Mouse (Mus musculus) megakaryocyte, embryonic 14.5 days (primary cell): ENCODE measurements around the gene Zfp961. TPM values are rescaled to one million over a fixed set of nuclear protein-coding genes. Genes with fewer than 3 reads are reported as not detected.
"Not testable (repeated sequence)": the region's sequence is repeated elsewhere in the genome, so short reads cannot be mapped to it uniquely, and the experiment has no call there.

Experiments used
- H3K27me3 ChIP-seq: replicated peaks from 2 replicates; pipeline ENCODE3; 2012; ENCODE audit warnings: inconsistent platforms
- H3K36me3 ChIP-seq: replicated peaks from 2 replicates; pipeline ENCODE3; 2012; ENCODE audit warnings: low read length, inconsistent platforms, mixed read lengths
- H3K4me1 ChIP-seq: 2 replicates; pipeline ENCODE4 v1.6.1; 2012; ENCODE audit warnings: inconsistent platforms
- H3K4me3 ChIP-seq: replicated peaks from 2 replicates; pipeline ENCODE3; 2012; ENCODE audit warnings: moderate library complexity, mild to moderate bottlenecking, inconsistent platforms
- H3K9me3 ChIP-seq: 2 replicates; pipeline ENCODE4 v1.6.1; 2012; ENCODE audit warnings: inconsistent platforms
- FLI1 ChIP-seq: IDR thresholded peaks from 2 replicates; pipeline ENCODE4 v1.6.1; 2012; ENCODE audit warnings: low read length, inconsistent platforms, mixed read lengths
- GATA1 ChIP-seq: IDR thresholded peaks from 3 replicates; pipeline ENCODE4 v1.6.1; 2012; ENCODE audit warnings: mixed read lengths, low read length, inconsistent platforms, borderline replicate concordance
- polyA plus RNA-seq: library from polyadenylated mRNA; stranded (reverse); fragments of >175 nt; gene quantifications from 2 replicates; pipeline ENCODE4 v1.2.3, GENCODE M21; 2012; ENCODE audit warnings: low replicate concordance; ENCODE audit not compliant: insufficient read depth

The Zfp961 gene
- polyA plus RNA-seq, 1 experiment, result 0.17 TPM

DNA sequence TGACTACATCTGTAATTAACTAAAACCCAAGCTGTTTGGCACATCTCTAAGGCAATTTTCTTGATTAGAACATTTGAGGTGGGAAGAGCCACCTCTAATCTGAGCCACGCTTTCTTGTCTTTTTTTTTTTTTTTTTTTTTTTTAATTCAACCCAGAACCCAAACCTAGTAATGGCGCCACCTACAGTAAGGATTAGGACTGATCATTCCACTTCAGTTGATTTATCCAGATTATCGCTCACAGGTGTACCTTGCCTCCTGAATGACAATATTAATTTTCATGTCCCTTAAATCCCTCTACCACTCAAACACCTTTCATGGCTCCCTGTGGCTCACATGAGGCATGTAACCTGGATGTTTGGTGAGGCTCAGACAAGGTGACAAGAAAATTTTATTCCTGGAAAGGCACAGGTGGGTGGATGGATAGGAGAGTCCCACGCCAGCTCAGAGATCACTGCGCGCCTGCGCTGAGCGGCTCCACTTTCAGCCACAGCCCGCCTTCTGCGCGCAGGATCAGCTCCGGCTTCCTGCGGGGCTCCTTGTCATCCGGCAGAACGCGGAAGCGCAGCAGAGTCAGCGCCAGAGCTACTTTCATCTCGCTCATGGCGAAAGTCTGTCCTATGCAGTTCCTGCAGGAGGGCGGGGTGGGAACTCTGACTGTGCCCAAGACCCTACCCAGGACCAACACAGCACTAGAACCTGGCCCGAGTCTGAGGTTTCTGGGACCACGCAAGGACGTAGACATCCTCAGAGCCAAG, 37.5 kb downstream of the Zfp961 start:
- peaks cover 14% of the 10 kb centered on the region for H3K9me3 ChIP-seq
- H3K36me3 ChIP-seq, result no peaks in the 10 kb centered on the region
- TF ChIP-seq FLI1 (no peak), GATA1 (no peak)
- peak overlapping the region; percentile 83 for H3K4me3 ChIP-seq
- H3K4me1 ChIP-seq, result peaks cover 5% of the 10 kb centered on the region; the same call in 1 of the 2 replicates
- peaks cover 18% of the 10 kb centered on the region for H3K27me3 ChIP-seq

DNA sequence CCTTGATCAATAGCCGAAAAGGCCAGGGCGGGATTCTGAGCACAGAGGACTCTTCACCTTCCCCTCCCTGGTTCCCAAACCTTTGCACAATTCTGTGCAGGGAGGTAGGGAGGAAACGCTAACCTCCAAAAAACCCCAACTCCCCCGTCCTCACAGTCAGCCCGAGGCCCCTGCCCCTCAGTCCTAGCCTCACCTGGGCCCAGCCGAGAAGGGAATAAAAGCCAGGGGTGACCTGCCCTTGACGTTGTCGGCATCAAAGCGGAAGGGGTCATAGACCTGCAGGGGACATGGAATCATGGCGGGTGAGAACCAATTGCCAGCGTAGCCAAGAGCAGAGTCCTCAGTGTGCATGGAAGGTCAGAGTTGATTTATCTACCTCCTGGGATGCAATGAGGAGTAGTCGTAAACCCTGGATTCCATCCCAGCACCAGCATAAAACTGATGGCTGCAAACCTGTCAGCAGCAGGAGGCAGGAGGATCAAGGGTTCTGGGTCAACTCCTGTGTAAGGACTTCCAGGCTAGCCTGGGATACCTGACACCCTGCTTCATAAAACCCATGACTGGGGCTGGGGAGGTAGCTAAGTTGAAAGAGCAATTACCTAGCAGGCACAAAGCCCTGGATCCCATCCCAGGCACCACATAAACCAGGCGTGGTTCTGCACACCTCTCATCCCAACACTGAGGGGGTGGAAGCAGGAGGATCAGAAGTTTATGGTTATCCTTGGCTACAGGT, 38.2 kb downstream of the Zfp961 start:
- H3K36me3 ChIP-seq, result no peaks in the 10 kb centered on the region
- TF ChIP-seq FLI1 (no peak), GATA1 (no peak)
- H3K27me3 ChIP-seq, result peaks cover 18% of the 10 kb centered on the region
- peaks cover 5% of the 10 kb centered on the region; the same call in 1 of the 2 replicates for H3K4me1 ChIP-seq
- peaks cover 14% of the 10 kb centered on the region for H3K9me3 ChIP-seq
- H3K4me3 ChIP-seq, result peak overlapping the region; percentile 83

DNA sequence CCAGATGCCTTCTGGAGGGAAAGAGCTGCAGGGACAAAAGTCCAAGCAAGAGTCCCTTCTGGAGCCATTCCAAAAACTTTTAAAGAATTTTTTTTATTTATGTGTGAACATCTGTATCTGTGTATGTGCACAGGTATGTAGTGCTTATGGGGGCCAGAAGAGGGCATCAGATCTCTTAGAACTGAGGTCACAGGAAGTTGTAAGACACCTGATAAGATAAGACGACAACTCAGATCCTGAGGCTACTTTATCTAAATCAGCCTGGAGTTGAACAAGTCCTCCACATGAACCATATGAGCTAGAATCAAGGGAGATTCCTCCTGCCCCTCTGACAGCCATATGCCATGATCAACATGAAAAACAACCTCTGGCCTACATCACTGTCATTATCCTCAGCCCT, 48.6 kb downstream of the Zfp961 start:
- peaks cover 6% of the 10 kb centered on the region for H3K4me1 ChIP-seq
- H3K9me3 ChIP-seq, result peaks cover 32% of the 10 kb centered on the region
- no peaks in the 10 kb centered on the region for H3K36me3 ChIP-seq
- TF ChIP-seq GATA1, result no peak
- TF ChIP-seq FLI1, result no peak
- no peak overlapping the region for H3K4me3 ChIP-seq
- H3K27me3 ChIP-seq, result peaks cover 22% of the 10 kb centered on the region

GRCm38 (mm10) chr8:72000223-72000622, 49.4 kb downstream of the Zfp961 start:
- TF ChIP-seq FLI1 (no peak), GATA1 (no peak)

DNA sequence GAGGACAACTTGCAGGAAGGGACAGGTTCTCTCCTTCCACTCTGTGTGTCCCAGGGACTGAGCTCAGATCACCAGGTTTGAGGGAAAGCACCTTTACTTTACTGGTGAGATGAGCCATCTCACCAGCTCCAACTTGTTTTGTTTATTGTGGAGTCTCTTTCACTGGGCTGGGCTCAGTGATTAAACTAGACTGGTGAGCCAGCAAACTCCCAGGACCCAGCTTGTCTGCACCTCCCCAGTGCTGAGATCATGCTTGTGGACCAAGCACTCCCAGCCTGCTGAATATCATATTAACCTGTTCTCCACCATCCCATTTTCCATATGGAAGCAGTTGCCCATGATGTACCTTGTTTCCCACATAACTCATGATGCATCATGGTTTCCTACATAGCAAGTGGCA, 52.1 kb downstream of the Zfp961 start:
- Histone ChIP-seq H3K4me3 (no peak overlapping the region), H3K9me3 (peaks cover 30% of the 10 kb centered on the region), H3K27me3 (peaks cover 13% of the 10 kb centered on the region), H3K4me1 (peaks cover 4% of the 10 kb centered on the region; the same call in 1 of the 2 replicates), H3K36me3 (no peaks in the 10 kb centered on the region)
- TF ChIP-seq GATA1 (no peak), FLI1 (no peak)

More at GRCm38 (mm10) chr8:72000223-72000622, 49.4 kb downstream of the Zfp961 start:
- Histone ChIP-seq H3K4me3 (no peak overlapping the region), H3K9me3 (peaks cover 32% of the 10 kb centered on the region), H3K27me3 (peaks cover 17% of the 10 kb centered on the region), H3K36me3 (no peaks in the 10 kb centered on the region), H3K4me1 (peaks cover 6% of the 10 kb centered on the region)

DNA sequence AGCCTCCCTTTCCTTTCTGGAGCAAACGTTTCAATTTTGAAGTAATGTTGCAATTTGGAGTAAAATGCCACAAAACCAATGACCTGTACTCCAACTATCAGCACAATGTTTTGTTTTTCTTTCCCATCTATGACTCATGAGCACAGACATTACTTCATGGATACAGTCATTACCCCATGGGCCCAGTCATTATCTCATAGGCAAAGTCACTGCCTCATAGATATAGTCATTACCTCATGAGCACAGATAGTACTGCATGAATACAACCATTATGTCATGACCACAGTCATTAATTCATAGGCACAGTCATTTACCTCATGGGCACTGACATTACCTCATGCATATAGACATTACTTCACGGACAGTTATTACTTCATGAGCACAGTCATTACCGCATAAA, 55.1 kb downstream of the Zfp961 start:
- H3K4me3 ChIP-seq, result no peak overlapping the region
- H3K27me3 ChIP-seq, result peaks cover 7% of the 10 kb centered on the region
- H3K4me1 ChIP-seq, result peaks cover 4% of the 10 kb centered on the region; the same call in 1 of the 2 replicates
- H3K9me3 ChIP-seq, result peaks cover 12% of the 10 kb centered on the region
- no peak for TF ChIP-seq FLI1
- no peaks in the 10 kb centered on the region for H3K36me3 ChIP-seq

- Histone ChIP-seq H3K4me3 (no peak overlapping the region), H3K36me3 (no peaks in the 10 kb centered on the region), H3K27me3 (peaks cover 4% of the 10 kb centered on the region), H3K9me3 (peaks cover 9% of the 10 kb centered on the region), H3K4me1 (peaks cover 4% of the 10 kb centered on the region; the same call in 1 of the 2 replicates)
- TF ChIP-seq GATA1, result no peak
- no peak for TF ChIP-seq FLI1
Measured at GRCm38 (mm10) chr8:72006763-72007162, 55.9 kb downstream of the Zfp961 start.

DNA sequence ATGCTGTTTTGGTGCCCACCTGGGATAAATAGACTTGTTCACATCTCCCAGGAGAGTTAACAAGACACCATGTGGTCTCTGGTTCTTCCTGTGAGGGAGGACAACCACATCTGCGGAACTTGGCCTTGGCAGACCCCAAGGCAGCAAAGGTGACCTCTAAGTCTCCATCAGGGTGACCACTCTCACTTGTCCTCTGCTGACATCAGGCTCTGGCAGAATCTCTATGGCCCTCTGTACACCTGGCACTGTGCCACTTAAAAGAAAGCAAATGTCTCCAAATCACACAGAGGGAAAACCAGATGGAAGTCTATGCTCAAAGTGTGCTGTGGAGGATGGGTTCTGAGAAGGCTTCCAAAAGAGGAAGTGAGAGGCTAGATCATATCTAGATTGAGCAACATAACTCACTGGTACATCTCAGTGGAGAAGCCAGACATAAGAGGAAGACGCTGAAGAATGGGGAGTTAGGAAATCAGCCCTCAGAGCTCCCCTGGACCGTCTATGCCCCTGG, 57.4 kb downstream of the Zfp961 start:
- TF ChIP-seq GATA1 (no peak), FLI1 (no peak)
- no peak overlapping the region for H3K4me3 ChIP-seq
- H3K36me3 ChIP-seq, result no peaks in the 10 kb centered on the region
- no peaks in the 10 kb centered on the region for H3K4me1 ChIP-seq
- peaks cover 9% of the 10 kb centered on the region for H3K9me3 ChIP-seq
- peaks cover under 1% of the 10 kb centered on the region for H3K27me3 ChIP-seq

GRCm38 (mm10) chr8:72009473-72009872, 58.6 kb downstream of the Zfp961 start, which contains the start of gene Cyp4f18:
Gene Cyp4f18, minus strand, starts transcription at chr8:72009626.
- H3K4me1 ChIP-seq, result no peaks in the 10 kb centered on the region
- H3K9me3 ChIP-seq, result peaks cover 9% of the 10 kb centered on the region
- peak within 1 kb of the TSS; percentile 29 for H3K4me3 ChIP-seq
- no peak for TF ChIP-seq GATA1
- H3K36me3 ChIP-seq, result no peaks in the 10 kb centered on the region
- no peaks in the 10 kb centered on the region for H3K27me3 ChIP-seq

DNA sequence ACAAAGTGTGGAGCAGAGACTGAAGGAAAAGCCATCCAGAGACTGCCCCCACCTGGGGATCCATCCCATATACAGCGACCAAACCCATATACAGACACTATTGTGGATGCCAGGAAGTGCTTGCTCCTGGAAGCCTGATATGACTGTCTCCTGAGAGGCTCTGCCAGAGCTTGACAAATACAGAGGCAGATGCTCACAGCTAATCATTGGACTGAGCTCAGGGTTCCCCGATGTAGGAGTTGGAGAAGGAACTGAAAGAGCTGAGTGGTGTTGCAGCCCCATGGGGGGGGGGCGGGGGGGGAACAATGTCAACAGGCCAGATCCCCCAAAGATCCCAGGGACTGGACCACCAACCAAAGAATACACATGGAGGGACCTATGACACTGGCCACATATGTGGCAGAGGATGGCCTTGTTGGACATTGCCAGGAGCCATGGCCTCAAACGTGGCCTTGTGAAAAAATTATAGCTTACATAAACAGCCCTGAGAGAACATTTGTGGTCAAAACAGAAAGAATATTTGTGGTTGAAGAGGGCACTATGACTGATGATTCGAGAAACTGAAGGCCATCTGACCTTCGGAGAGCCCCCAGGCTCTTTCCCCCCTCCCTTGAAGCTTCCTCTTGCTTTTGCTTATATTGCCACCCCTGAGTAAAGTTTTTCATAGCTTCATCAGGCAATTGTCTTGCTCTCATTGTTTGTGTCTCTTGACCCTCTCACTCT, 62.8 kb downstream of the Zfp961 start:
- H3K4me3 ChIP-seq, H3K4me1 ChIP-seq, H3K27me3 ChIP-seq: not testable (repeated sequence)

GRCm38 (mm10) chr8:72017339-72017738, 66.5 kb downstream of the Zfp961 start:
- H3K36me3 ChIP-seq, H3K9me3 ChIP-seq, H3K27me3 ChIP-seq, H3K4me1 ChIP-seq, H3K4me3 ChIP-seq: not testable (repeated sequence)

More for the DNA sequence above, 62.8 kb downstream of the Zfp961 start:
- H3K9me3 ChIP-seq, H3K36me3 ChIP-seq: not testable (repeated sequence)
